Mouse (Mus musculus) hematopoietic stem cell, adult 5-6 weeks (primary cell): ENCODE results near the gene Ss18l2. TPM values are rescaled to one million over a fixed set of nuclear protein-coding genes. Genes with fewer than 3 reads are reported as not detected.

ENCODE experiments used
- ATAC-seq, 2 experiments: fragments of 125-278 bp in 1 of 2; replicated peaks in 1 of 2; 2 replicates each; pipeline ENCODE4 v1.8.0; 2016 to 2017; ENCODE audit warnings: inconsistent platforms in 2 of 2, mild to moderate bottlenecking in 2 of 2, moderate number of reproducible peaks in 2 of 2, low read depth in 1 of 2, moderate TSS enrichment in 1 of 2; ENCODE audit not compliant: low FRiP score in 2 of 2, poor library complexity in 2 of 2, severe bottlenecking in 2 of 2, insufficient read depth in 1 of 2, low TSS enrichment in 1 of 2
- total RNA-seq: library from RNA; stranded (forward); fragments of 172-1452, 232-1000 nt; gene quantifications from 2 replicates; pipeline ENCODE4 v1.2.3, GENCODE M21; 2017

The Ss18l2 gene
- total RNA-seq: 27.1 and 30.0 TPM in 2 replicates

- peak; percentile 92 to 95 for ATAC-seq
Measured at GRCm38 (mm10) chr9:121709898-121710583, at the start of gene Ss18l2. Ss18l2 (plus strand) TSS chr9:121710329.

GRCm38 (mm10) chr9:121663467-121663866 lies 46.7 kb upstream of the Ss18l2 start:
- no peak for ATAC-seq

GRCm38 (mm10) chr9:121664104-121664503 lies 46.0 kb upstream of the Ss18l2 start:
- ATAC-seq: no peak

- no peak for ATAC-seq
Measured at GRCm38 (mm10) chr9:121666957-121667630, 43.0 kb upstream of the Ss18l2 start.

GRCm38 (mm10) chr9:121667822-121668221 lies 42.3 kb upstream of the Ss18l2 start:
- ATAC-seq: no peak

GRCm38 (mm10) chr9:121669348-121669791 lies 40.8 kb upstream of the Ss18l2 start:
- peak; percentile 58 to 62; a peak in 3 of 4 replicates for ATAC-seq

GRCm38 (mm10) chr9:121671300-121671699 lies 38.8 kb upstream of the Ss18l2 start:
- ATAC-seq: peak; percentile 28 to 43; a peak in 1 of 4 replicates

GRCm38 (mm10) chr9:121672311-121672710 lies 37.8 kb upstream of the Ss18l2 start:
- no peak for ATAC-seq

- ATAC-seq: no peak
Measured at GRCm38 (mm10) chr9:121673716-121674115, 36.4 kb upstream of the Ss18l2 start.

GRCm38 (mm10) chr9:121675011-121675410 lies 35.1 kb upstream of the Ss18l2 start:
- ATAC-seq: peak; percentile 34 to 56; a peak in 3 of 4 replicates

GRCm38 (mm10) chr9:121675556-121675955 lies 34.6 kb upstream of the Ss18l2 start:
- ATAC-seq: no peak

- peak; percentile 78 to 79 for ATAC-seq
Measured at GRCm38 (mm10) chr9:121677069-121677468, 33.1 kb upstream of the Ss18l2 start.

- no peak; a peak in 1 of 4 replicates for ATAC-seq
Measured at GRCm38 (mm10) chr9:121677476-121677875, 32.7 kb upstream of the Ss18l2 start.

GRCm38 (mm10) chr9:121679549-121679948 lies 30.6 kb upstream of the Ss18l2 start:
- peak; percentile 9 to 18; a peak in 1 of 4 replicates for ATAC-seq

GRCm38 (mm10) chr9:121681191-121681590 lies 28.9 kb upstream of the Ss18l2 start:
- no peak for ATAC-seq

- 0 out of 4 replicates have a peak, but pooled peaks of 1 of the 2 experiments have one; percentile 13 for ATAC-seq
Measured at GRCm38 (mm10) chr9:121682037-121682680, 28.0 kb upstream of the Ss18l2 start.

GRCm38 (mm10) chr9:121684702-121685101 lies 25.4 kb upstream of the Ss18l2 start:
- no peak for ATAC-seq

- no peak for ATAC-seq
Measured at GRCm38 (mm10) chr9:121690200-121690651, 19.9 kb upstream of the Ss18l2 start.
